Mouse (Mus musculus) adrenal gland, postnatal 14 days (tissue): ENCODE measurements at regions not wholly inside any gene's neighbourhood (a gene's known extent, or its start where the extent isn't known, plus 50 kb on each side); places are given as distances from the start of the nearest gene placed in this dataset.

ENCODE experiments used
- DNase-seq: peaks from one replicate; pipeline ENCODE4 v3.0.0; 2021; ENCODE audit warnings: mixed read lengths
- microRNA-seq, 2 experiments: library from miRNA; unstranded; fragments of <30 nt; microRNA quantifications; one replicate each; pipeline ENCODE4 v1.2.0; 2021

DNA sequence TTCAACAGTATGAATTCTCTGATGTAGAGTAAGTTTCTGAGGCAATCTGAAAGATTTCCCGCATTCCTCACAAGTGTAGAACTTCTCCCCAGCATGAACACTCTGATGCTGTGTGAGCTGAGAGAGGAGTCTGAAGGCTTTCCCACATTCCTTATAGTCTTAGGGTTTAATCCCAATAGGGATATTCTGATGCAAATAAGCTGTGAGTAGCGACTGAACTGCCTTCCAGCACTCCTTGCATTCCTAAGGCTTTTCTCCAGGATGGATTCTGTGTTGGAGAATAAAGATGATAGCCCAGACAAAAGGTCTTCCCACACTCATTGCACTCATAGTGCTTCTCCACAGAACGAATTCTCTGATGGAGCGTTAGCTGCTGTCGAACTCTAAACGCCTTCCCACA is 152.6 kb upstream of the Api5 start:
- DNase-seq, result no peak

- DNase-seq, result no peak
Measured at GRCm38 (mm10) chr2:94587255-94587654, 149.3 kb upstream of the Api5 start.

DNA sequence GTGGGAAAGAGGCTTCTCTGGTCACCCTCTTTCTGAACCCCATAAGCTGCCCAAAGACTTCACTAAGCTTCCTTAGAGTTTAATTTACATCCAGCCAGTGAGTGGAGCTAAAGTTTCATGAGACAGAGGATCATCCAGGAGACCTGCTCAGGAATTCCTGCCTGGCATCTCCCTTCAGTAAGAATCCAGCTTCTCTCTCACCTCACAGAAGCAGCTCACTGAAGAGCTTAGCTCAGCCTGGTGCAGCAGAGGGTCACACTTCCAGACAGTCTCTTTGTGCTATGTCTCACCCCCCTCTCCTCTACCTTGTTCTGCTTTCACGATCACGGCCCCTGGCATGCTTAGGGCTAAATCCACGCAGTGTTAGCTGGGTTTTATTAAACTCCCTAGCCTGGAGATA is 133.7 kb upstream of the Api5 start:
- no peak for DNase-seq

DNA sequence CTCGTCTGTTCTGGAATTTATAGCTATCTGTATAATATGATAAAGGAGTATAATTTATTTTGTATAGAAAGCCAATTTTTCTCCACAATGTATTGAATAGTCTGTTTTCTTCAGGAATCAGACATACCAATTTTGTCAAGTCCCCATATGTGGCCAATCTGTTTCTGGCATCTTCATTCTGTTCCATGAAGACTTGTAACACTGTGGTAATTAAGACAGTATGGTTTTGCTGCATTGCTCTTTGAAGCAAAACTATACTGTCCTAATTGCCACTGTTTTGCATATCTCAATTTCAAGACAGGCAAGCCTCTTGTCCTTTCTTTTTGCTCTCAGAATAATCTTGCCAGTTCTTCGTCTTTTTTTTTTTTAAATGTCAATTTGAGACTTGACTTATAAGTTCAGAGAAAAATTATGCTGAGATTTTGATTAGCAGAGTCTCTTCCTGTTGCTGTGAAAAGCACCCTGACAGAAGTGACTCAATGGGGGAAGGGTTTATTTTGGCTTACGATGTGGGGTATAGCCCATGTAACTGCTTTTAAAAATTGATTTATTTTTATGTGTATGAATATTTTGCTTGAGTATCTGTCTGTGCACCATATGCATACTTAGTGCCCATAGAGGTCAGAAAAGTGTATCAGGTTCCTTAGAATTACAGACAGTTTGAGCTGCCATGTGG is 103.4 kb upstream of the Api5 start:
- no peak for DNase-seq

DNA sequence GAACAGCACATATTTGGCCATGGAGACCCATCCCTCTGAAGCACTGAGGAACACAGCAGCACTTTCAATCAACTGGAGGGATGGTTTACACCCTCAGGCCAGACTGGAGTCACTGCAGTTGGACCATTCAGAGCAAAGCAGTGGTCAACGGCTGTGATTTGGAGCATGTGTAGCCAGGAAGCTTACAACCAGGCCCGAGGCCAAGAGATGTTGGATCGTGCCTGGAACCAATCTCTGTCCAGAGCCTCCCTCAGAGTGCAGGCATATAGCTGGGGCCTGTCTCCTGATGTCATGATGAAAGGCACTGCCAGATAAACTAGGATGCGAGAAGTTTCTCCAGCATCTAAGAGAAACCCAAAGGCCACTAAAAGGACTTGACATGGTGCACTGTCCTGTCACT is 98.7 kb upstream of the Api5 start:
- no peak for DNase-seq

- DNase-seq, result no peak
Measured at GRCm38 (mm10) chr2:94531175-94531574, 93.2 kb upstream of the Api5 start.

- peak; percentile 73 for DNase-seq
Measured at GRCm38 (mm10) chr2:94524536-94524935, 86.6 kb upstream of the Api5 start.

GRCm38 (mm10) chr2:94516866-94517265 is 78.9 kb upstream of the Api5 start:
- DNase-seq, result no peak

- no peak for DNase-seq
Measured at GRCm38 (mm10) chr2:94512027-94512426, 74.1 kb upstream of the Api5 start.

GRCm38 (mm10) chr2:94500649-94501048 is 62.7 kb upstream of the Api5 start:
- DNase-seq, result peak; percentile 13

GRCm38 (mm10) chr2:94498516-94498915 is 60.6 kb upstream of the Api5 start:
- DNase-seq, result no peak

Small RNAs in the stretch of these regions (microRNA-seq; reads per million reads assigned to microRNA genes)
- 0 reads per million in 2 experiments for gene Gm44461
